Mouse (Mus musculus): ENCODE measurements around the gene Hs3st5. TPM values are rescaled to one million over a fixed set of nuclear protein-coding genes. Genes with fewer than 3 reads are reported as not detected.

The Hs3st5 gene
- polyA plus RNA-seq, 1 experiment from 2014 or later, result 0.25 TPM

- 72% methylated on average over 5 of the region's 5 CpGs for WGBS
- no peak overlapping the region for H3K9ac ChIP-seq (ENCODE audit: low read length)
- H3K4me3 ChIP-seq (ENCODE audit: low read length), result no peak overlapping the region
- ATAC-seq (ENCODE audit: low read depth), result no peak
- H3K36me3 ChIP-seq (ENCODE audit: control insufficient read depth, insufficient read depth, low read length), result no peaks in the 10 kb centered on the region
- H3K9me3 ChIP-seq (ENCODE audit: control insufficient read depth, low read length), result no peaks in the 10 kb centered on the region
- no peaks in the 10 kb centered on the region for H3K27me3 ChIP-seq (ENCODE audit: control insufficient read depth, insufficient read depth, low read depth, low read length)
- no peaks in the 10 kb centered on the region for H3K4me1 ChIP-seq (replicated peaks; ENCODE audit: control insufficient read depth, insufficient read depth, low read length)
- no peak overlapping the region for H3K27ac ChIP-seq (ENCODE audit: low read length)
- no peak overlapping the region for H3K4me2 ChIP-seq (ENCODE audit: low read depth, low read length)
Measured at GRCm38 (mm10) chr10:36805788-36806187, 299.2 kb downstream of the Hs3st5 start.

GRCm38 (mm10) chr10:36807007-36807406, 300.4 kb downstream of the Hs3st5 start:
- Histone ChIP-seq H3K27ac (ENCODE audit: low read length) (no peak overlapping the region), H3K4me2 (ENCODE audit: low read depth, low read length) (no peak overlapping the region), H3K27me3 (ENCODE audit: control insufficient read depth, insufficient read depth, low read depth, low read length) (no peaks in the 10 kb centered on the region), H3K4me3 (ENCODE audit: low read length) (no peak overlapping the region), H3K9ac (ENCODE audit: low read length) (no peak overlapping the region), H3K36me3 (ENCODE audit: control insufficient read depth, insufficient read depth, low read length) (no peaks in the 10 kb centered on the region), H3K9me3 (ENCODE audit: control insufficient read depth, low read length) (no peaks in the 10 kb centered on the region), H3K4me1 (replicated peaks; ENCODE audit: control insufficient read depth, insufficient read depth, low read length) (no peaks in the 10 kb centered on the region)
- WGBS, result 50% methylated on average over 5 of the region's 5 CpGs
- no peak for ATAC-seq (ENCODE audit: low read depth)

- Histone ChIP-seq H3K4me2 (ENCODE audit: low read depth, low read length) (no peak overlapping the region), H3K36me3 (ENCODE audit: control insufficient read depth, insufficient read depth, low read length) (no peaks in the 10 kb centered on the region), H3K9me3 (ENCODE audit: control insufficient read depth, low read length) (no peaks in the 10 kb centered on the region), H3K4me1 (replicated peaks; ENCODE audit: control insufficient read depth, insufficient read depth, low read length) (no peaks in the 10 kb centered on the region), H3K27ac (ENCODE audit: low read length) (no peak overlapping the region), H3K27me3 (ENCODE audit: control insufficient read depth, insufficient read depth, low read depth, low read length) (no peaks in the 10 kb centered on the region), H3K9ac (ENCODE audit: low read length) (no peak overlapping the region), H3K4me3 (ENCODE audit: low read length) (no peak overlapping the region)
- ATAC-seq (ENCODE audit: low read depth), result no peak
Measured at GRCm38 (mm10) chr10:36818867-36819266, 312.3 kb downstream of the Hs3st5 start.

- Histone ChIP-seq H3K27ac (ENCODE audit: low read length) (no peak overlapping the region), H3K36me3 (ENCODE audit: control insufficient read depth, insufficient read depth, low read length) (no peaks in the 10 kb centered on the region), H3K9ac (ENCODE audit: low read length) (no peak overlapping the region), H3K4me1 (replicated peaks; ENCODE audit: control insufficient read depth, insufficient read depth, low read length) (no peaks in the 10 kb centered on the region), H3K4me3 (ENCODE audit: low read length) (no peak overlapping the region), H3K27me3 (ENCODE audit: control insufficient read depth, insufficient read depth, low read depth, low read length) (no peaks in the 10 kb centered on the region), H3K4me2 (ENCODE audit: low read depth, low read length) (no peak overlapping the region), H3K9me3 (ENCODE audit: control insufficient read depth, low read length) (no peaks in the 10 kb centered on the region)
- 67% methylated on average over 3 of the region's 3 CpGs for WGBS
- no peak for ATAC-seq (ENCODE audit: low read depth)
Measured at GRCm38 (mm10) chr10:36829079-36829478, 322.5 kb downstream of the Hs3st5 start.

GRCm38 (mm10) chr10:36832204-36832603, 325.6 kb downstream of the Hs3st5 start:
- Histone ChIP-seq H3K27ac (ENCODE audit: low read length) (no peak overlapping the region), H3K4me3 (ENCODE audit: low read length) (no peak overlapping the region), H3K4me1 (replicated peaks; ENCODE audit: control insufficient read depth, insufficient read depth, low read length) (no peaks in the 10 kb centered on the region), H3K36me3 (ENCODE audit: control insufficient read depth, insufficient read depth, low read length) (no peaks in the 10 kb centered on the region), H3K9me3 (ENCODE audit: control insufficient read depth, low read length) (no peaks in the 10 kb centered on the region), H3K9ac (ENCODE audit: low read length) (no peak overlapping the region), H3K4me2 (ENCODE audit: low read depth, low read length) (no peak overlapping the region), H3K27me3 (ENCODE audit: control insufficient read depth, insufficient read depth, low read depth, low read length) (no peaks in the 10 kb centered on the region)
- ATAC-seq (ENCODE audit: low read depth), result no peak
- 77% methylated on average over 3 of the region's 3 CpGs for WGBS

GRCm38 (mm10) chr10:36834224-36834623, 327.6 kb downstream of the Hs3st5 start:
- H3K9me3 ChIP-seq (ENCODE audit: control insufficient read depth, low read length), result no peaks in the 10 kb centered on the region
- no peak for ATAC-seq (ENCODE audit: low read depth)
- H3K4me2 ChIP-seq (ENCODE audit: low read depth, low read length), result no peak overlapping the region
- no peak overlapping the region for H3K27ac ChIP-seq (ENCODE audit: low read length)
- no peak overlapping the region for H3K4me3 ChIP-seq (ENCODE audit: low read length)
- H3K27me3 ChIP-seq (ENCODE audit: control insufficient read depth, insufficient read depth, low read depth, low read length), result no peaks in the 10 kb centered on the region
- no peak overlapping the region for H3K9ac ChIP-seq (ENCODE audit: low read length)
- 11% methylated on average over 5 of the region's 5 CpGs for WGBS
- no peaks in the 10 kb centered on the region for H3K4me1 ChIP-seq (replicated peaks; ENCODE audit: control insufficient read depth, insufficient read depth, low read length)
- H3K36me3 ChIP-seq (ENCODE audit: control insufficient read depth, insufficient read depth, low read length), result no peaks in the 10 kb centered on the region

- H3K4me1 ChIP-seq (replicated peaks; ENCODE audit: control insufficient read depth, insufficient read depth, low read length), result no peaks in the 10 kb centered on the region
- H3K27me3 ChIP-seq (ENCODE audit: control insufficient read depth, insufficient read depth, low read depth, low read length), result no peaks in the 10 kb centered on the region
- 75% methylated on average over 5 of the region's 5 CpGs for WGBS
- H3K4me2 ChIP-seq (ENCODE audit: low read depth, low read length), result no peak overlapping the region
- no peak for ATAC-seq (ENCODE audit: low read depth)
- H3K9ac ChIP-seq (ENCODE audit: low read length), result no peak overlapping the region
- no peak overlapping the region for H3K4me3 ChIP-seq (ENCODE audit: low read length)
- H3K9me3 ChIP-seq (ENCODE audit: control insufficient read depth, low read length), result no peaks in the 10 kb centered on the region
- no peaks in the 10 kb centered on the region for H3K36me3 ChIP-seq (ENCODE audit: control insufficient read depth, insufficient read depth, low read length)
- H3K27ac ChIP-seq (ENCODE audit: low read length), result no peak overlapping the region
Measured at GRCm38 (mm10) chr10:36835836-36836516, 329.4 kb downstream of the Hs3st5 start.

GRCm38 (mm10) chr10:36850231-36850630, 343.6 kb downstream of the Hs3st5 start:
- ATAC-seq (ENCODE audit: low read depth), result no peak
- no peak overlapping the region for H3K9ac ChIP-seq (ENCODE audit: low read length)

GRCm38 (mm10) chr10:36862127-36862895, 355.7 kb downstream of the Hs3st5 start:
- H3K27me3 ChIP-seq (ENCODE audit: control insufficient read depth, insufficient read depth, low read depth, low read length), result no peaks in the 10 kb centered on the region
- peak; percentile 70; the same call in 1 of the 2 replicates for ATAC-seq (ENCODE audit: low read depth)

More at GRCm38 (mm10) chr10:36850231-36850630, 343.6 kb downstream of the Hs3st5 start:
- H3K9me3 ChIP-seq (ENCODE audit: control insufficient read depth, low read length), result no peaks in the 10 kb centered on the region
- H3K4me1 ChIP-seq (replicated peaks; ENCODE audit: control insufficient read depth, insufficient read depth, low read length), result no peaks in the 10 kb centered on the region
- no peak overlapping the region for H3K27ac ChIP-seq (ENCODE audit: low read length)
- no peak overlapping the region for H3K4me3 ChIP-seq (ENCODE audit: low read length)
- no peak overlapping the region for H3K4me2 ChIP-seq (ENCODE audit: low read depth, low read length)
- H3K36me3 ChIP-seq (ENCODE audit: control insufficient read depth, insufficient read depth, low read length), result no peaks in the 10 kb centered on the region
- 91% methylated on average over 3 of the region's 3 CpGs for WGBS
- no peaks in the 10 kb centered on the region for H3K27me3 ChIP-seq (ENCODE audit: control insufficient read depth, insufficient read depth, low read depth, low read length)

More at GRCm38 (mm10) chr10:36862127-36862895, 355.7 kb downstream of the Hs3st5 start:
- Histone ChIP-seq H3K4me2 (ENCODE audit: low read depth, low read length) (no peak overlapping the region), H3K4me1 (replicated peaks; ENCODE audit: control insufficient read depth, insufficient read depth, low read length) (no peaks in the 10 kb centered on the region), H3K9ac (ENCODE audit: low read length) (no peak overlapping the region), H3K4me3 (ENCODE audit: low read length) (no peak overlapping the region), H3K36me3 (ENCODE audit: control insufficient read depth, insufficient read depth, low read length) (no peaks in the 10 kb centered on the region), H3K9me3 (ENCODE audit: control insufficient read depth, low read length) (no peaks in the 10 kb centered on the region), H3K27ac (ENCODE audit: low read length) (no peak overlapping the region)
- 57% methylated on average over 2 of the region's 2 CpGs for WGBS

Data from lung, embryonic 16.5 days (tissue).